Mouse (Mus musculus): ENCODE measurements around the gene Scyl1.

Scyl1 gene

GRCm38 (mm10) chr19:5713255-5713654, 58.0 kb downstream of the Scyl1 start:
- DNase-seq = no peak

- DNase-seq = peak; percentile 58 to 59
Observed at GRCm38 (mm10) chr19:5711907-5712460, 59.2 kb downstream of the Scyl1 start.

GRCm38 (mm10) chr19:5711218-5711617, 60.0 kb downstream of the Scyl1 start:
- DNase-seq = peak; percentile 77 to 80

- no peak for DNase-seq
Observed at GRCm38 (mm10) chr19:5710581-5710980, 60.6 kb downstream of the Scyl1 start.

GRCm38 (mm10) chr19:5710068-5710467, 61.2 kb downstream of the Scyl1 start:
- no peak for DNase-seq

Measured in B cell, adult 2 months (primary cell).